Mouse (Mus musculus): ENCODE measurements at regions not wholly inside any gene's neighbourhood (a gene's known extent, or its start where the extent isn't known, plus 50 kb on each side); places are given as distances from the start of the nearest gene placed in this dataset.

DNA sequence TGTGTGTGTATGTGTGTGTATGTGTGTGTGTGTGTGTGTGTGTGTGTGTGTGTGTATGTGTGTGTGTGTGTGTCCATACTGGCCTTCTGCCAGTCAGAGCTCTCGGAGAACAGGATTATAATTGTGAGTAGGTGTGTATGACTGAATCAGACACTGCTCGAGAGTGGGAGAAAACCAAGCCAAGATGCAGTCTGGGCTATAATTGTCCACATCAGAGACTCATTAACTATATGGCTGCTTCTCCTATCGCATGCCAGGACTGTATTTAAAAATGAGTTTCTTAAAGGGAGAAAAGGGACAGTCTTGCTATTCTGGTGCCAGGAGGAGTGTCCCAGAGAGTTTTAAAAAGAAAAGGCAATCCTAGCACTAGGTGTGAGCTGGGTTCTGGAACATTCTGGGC lies 58.7 kb upstream of the Adpgk start:
- 50% methylated on average over 3 of the region's 3 CpGs for WGBS
- H3K4me2 ChIP-seq (replicated peaks; ENCODE audit: low read depth, low read length), result no peak overlapping the region
- no peaks in the 10 kb centered on the region for H3K36me3 ChIP-seq (ENCODE audit: insufficient read depth, low read length)
- no peaks in the 10 kb centered on the region for H3K9me3 ChIP-seq (ENCODE audit: low read length)
- TF ChIP-seq CTCF (IDR thresholded peaks at IDR 0.05) (no peak), EP300 (IDR thresholded peaks at IDR 0.05) (no peak)
- H3K27ac ChIP-seq (ENCODE audit: low read length), result no peak overlapping the region
- no peaks in the 10 kb centered on the region; the same call in 1 of the 2 replicates for H3K4me1 ChIP-seq (ENCODE audit: insufficient read depth, low read depth, low read length)
- no peak overlapping the region for H3K9ac ChIP-seq (replicated peaks; ENCODE audit: low read depth)
- no peak overlapping the region for H3K4me3 ChIP-seq (ENCODE audit: low read depth, low read length)
- peak; percentile 29 for DNase-seq (ENCODE audit: low spot score)
- no peak for ATAC-seq
- no peaks in the 10 kb centered on the region for H3K27me3 ChIP-seq (replicated peaks; ENCODE audit: insufficient read depth, low read length)

DNA sequence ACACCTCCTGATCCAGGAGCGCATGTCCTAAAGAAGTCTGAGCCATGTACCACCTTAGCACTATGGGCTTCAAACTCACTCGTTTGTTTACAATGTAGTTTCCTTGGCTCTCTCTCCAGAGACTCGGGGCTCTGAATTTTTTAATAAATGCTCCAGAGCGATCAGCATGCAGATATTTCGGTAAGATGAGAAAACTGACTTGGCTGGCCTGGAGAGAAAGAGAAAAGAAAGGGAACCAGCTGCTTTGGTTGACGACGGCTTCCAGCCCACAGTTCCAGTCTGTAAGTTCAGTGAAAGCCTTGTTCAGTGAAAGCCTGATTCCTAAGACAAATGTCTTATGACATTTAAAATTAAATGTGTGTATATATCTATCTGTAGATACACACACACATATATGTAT lies 59.4 kb upstream of the Adpgk start:
- no peaks in the 10 kb centered on the region for H3K9me3 ChIP-seq (ENCODE audit: low read length)
- DNase-seq (ENCODE audit: low spot score) (peak; percentile 75), ATAC-seq (no peak)
- TF ChIP-seq EP300 (IDR thresholded peaks at IDR 0.05), result no peak
- TF ChIP-seq CTCF (IDR thresholded peaks at IDR 0.05), result no peak
- 55% methylated on average over 7 of the region's 7 CpGs for WGBS
- H3K27ac ChIP-seq (ENCODE audit: low read length), result peak overlapping the region; percentile 40; the same call in 1 of the 2 replicates
- no peaks in the 10 kb centered on the region for H3K36me3 ChIP-seq (ENCODE audit: insufficient read depth, low read length)
- H3K4me1 ChIP-seq (ENCODE audit: insufficient read depth, low read depth, low read length), result no peaks in the 10 kb centered on the region; the same call in 1 of the 2 replicates
- no peak overlapping the region for H3K9ac ChIP-seq (replicated peaks; ENCODE audit: low read depth)
- H3K4me2 ChIP-seq (replicated peaks; ENCODE audit: low read depth, low read length), result no peak overlapping the region
- H3K4me3 ChIP-seq (ENCODE audit: low read depth, low read length), result no peak overlapping the region
- no peaks in the 10 kb centered on the region for H3K27me3 ChIP-seq (replicated peaks; ENCODE audit: insufficient read depth, low read length)

DNA sequence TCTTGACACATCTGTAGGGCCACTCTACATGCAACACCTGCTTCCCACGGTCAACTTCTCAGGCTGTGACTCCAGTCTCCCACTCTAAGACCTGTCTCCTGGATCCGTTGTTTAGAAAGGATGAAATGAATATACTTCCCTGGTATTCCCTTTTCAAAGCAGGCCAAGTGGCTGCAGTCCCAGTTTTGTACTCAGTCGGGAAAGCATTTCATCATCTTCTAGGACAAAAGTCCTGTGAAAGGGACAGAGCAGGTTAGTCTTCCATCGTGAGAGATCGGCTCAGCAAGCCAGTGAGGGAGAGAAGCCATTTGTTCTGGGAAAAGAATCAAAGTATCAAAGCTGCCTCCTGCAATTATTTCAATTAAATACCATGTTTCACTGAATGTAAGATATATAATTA lies 60.2 kb upstream of the Adpgk start:
- 63% methylated on average over 5 of the region's 5 CpGs for WGBS
- DNase-seq (ENCODE audit: low spot score) (no peak), ATAC-seq (no peak)

DNA sequence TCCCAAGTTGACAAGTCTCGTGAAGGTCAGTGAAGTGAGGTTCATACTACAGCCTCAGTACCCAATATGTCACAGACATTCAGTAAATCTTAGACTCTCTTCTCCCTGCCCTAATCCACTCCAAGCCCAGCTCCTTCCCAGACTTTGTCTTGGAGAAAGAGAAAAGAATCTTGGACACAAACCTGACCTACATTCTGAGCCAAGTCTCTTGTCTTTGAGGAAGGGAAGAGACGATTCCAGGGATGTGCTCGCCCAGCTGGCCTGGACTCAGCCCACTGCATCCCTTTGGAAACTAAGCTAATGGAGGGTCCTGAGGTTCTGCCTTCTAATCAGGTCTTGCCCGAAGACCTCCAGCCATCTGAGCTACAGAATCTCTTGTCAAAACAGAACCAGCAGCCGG lies 61.2 kb upstream of the Adpgk start:
- whole genome bisulfite sequencing, result 82% methylated on average over 5 of the region's 5 CpGs
- Histone ChIP-seq H3K27ac (ENCODE audit: low read length) (no peak overlapping the region), H3K27me3 (replicated peaks; ENCODE audit: insufficient read depth, low read length) (no peaks in the 10 kb centered on the region), H3K4me3 (ENCODE audit: low read depth, low read length) (no peak overlapping the region), H3K36me3 (ENCODE audit: insufficient read depth, low read length) (no peaks in the 10 kb centered on the region), H3K9ac (replicated peaks; ENCODE audit: low read depth) (no peak overlapping the region), H3K9me3 (ENCODE audit: low read length) (no peaks in the 10 kb centered on the region), H3K4me1 (ENCODE audit: insufficient read depth, low read depth, low read length) (no peaks in the 10 kb centered on the region; the same call in 1 of the 2 replicates), H3K4me2 (replicated peaks; ENCODE audit: low read depth, low read length) (no peak overlapping the region)
- ATAC-seq (no peak), DNase-seq (ENCODE audit: low spot score) (no peak)
- no peak for TF ChIP-seq CTCF (IDR thresholded peaks at IDR 0.05)
- no peak for TF ChIP-seq EP300 (IDR thresholded peaks at IDR 0.05)

More for the DNA sequence above, 60.2 kb upstream of the Adpgk start:
- H3K36me3 ChIP-seq (ENCODE audit: insufficient read depth, low read length), result no peaks in the 10 kb centered on the region
- H3K4me1 ChIP-seq (ENCODE audit: insufficient read depth, low read depth, low read length), result no peaks in the 10 kb centered on the region; the same call in 1 of the 2 replicates
- H3K9me3 ChIP-seq (ENCODE audit: low read length), result no peaks in the 10 kb centered on the region
- H3K9ac ChIP-seq (replicated peaks; ENCODE audit: low read depth), result no peak overlapping the region
- peak overlapping the region; percentile 40; the same call in 1 of the 2 replicates for H3K27ac ChIP-seq (ENCODE audit: low read length)
- H3K4me3 ChIP-seq (ENCODE audit: low read depth, low read length), result no peak overlapping the region
- TF ChIP-seq CTCF (IDR thresholded peaks at IDR 0.05) (no peak), EP300 (IDR thresholded peaks at IDR 0.05) (no peak)
- H3K27me3 ChIP-seq (replicated peaks; ENCODE audit: insufficient read depth, low read length), result no peaks in the 10 kb centered on the region
- H3K4me2 ChIP-seq (replicated peaks; ENCODE audit: low read depth, low read length), result no peak overlapping the region

DNA sequence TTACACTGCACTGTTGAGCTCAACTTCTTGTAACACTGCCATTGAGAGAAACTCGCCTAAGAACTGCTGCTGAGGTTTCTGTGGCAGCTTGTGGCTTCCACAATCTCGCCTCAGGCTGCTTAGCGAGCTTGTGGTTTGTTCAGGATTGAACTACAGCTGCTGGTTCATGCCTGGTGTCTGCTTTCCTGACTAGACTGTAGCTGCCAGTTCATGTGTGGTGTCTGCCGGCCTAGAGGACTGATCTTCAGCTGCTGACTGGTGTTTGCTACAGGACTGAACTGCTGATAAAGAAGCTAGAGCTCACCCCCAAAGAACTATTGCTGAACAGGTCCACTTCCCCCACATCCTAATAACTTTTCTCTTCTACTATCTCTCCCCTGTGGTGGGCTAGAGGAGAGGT lies 63.4 kb upstream of the Adpgk start:
- no peak for ATAC-seq

DNA sequence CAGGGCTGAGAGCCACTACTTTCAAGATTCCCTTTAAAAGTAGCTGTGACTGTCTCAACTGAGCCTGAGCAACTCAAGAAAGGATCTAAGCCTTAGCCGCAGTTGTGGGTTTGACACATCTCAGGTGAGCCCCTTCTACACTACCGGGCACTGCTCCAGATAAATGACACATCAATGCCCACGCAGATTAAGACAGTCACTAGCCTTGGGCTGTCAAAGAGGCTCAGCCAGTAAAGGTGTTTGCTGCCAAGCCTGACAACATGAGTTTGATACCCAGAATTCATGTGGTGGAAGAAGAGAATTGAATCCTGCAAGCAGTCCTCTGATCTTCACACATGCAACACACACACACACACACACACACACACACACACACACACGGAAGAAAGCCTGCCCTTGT lies 65.0 kb upstream of the Adpgk start:
- Histone ChIP-seq H3K36me3 (ENCODE audit: insufficient read depth, low read length) (no peaks in the 10 kb centered on the region), H3K4me1 (ENCODE audit: insufficient read depth, low read depth, low read length) (no peaks in the 10 kb centered on the region), H3K27me3 (replicated peaks; ENCODE audit: insufficient read depth, low read length) (no peaks in the 10 kb centered on the region), H3K27ac (ENCODE audit: low read length) (no peak overlapping the region), H3K4me3 (ENCODE audit: low read depth, low read length) (no peak overlapping the region), H3K9me3 (ENCODE audit: low read length) (no peaks in the 10 kb centered on the region), H3K4me2 (replicated peaks; ENCODE audit: low read depth, low read length) (no peak overlapping the region), H3K9ac (replicated peaks; ENCODE audit: low read depth) (no peak overlapping the region)
- WGBS, result 80% methylated on average over 4 of the region's 4 CpGs
- TF ChIP-seq EP300 (IDR thresholded peaks at IDR 0.05), result no peak
- TF ChIP-seq CTCF (IDR thresholded peaks at IDR 0.05), result no peak
- no peak for DNase-seq (ENCODE audit: low spot score)
- ATAC-seq, result no peak

More for the DNA sequence above, 63.4 kb upstream of the Adpgk start:
- Histone ChIP-seq H3K27ac (ENCODE audit: low read length) (no peak overlapping the region), H3K4me1 (ENCODE audit: insufficient read depth, low read depth, low read length) (no peaks in the 10 kb centered on the region), H3K4me3 (ENCODE audit: low read depth, low read length) (no peak overlapping the region), H3K9me3 (ENCODE audit: low read length) (no peaks in the 10 kb centered on the region), H3K27me3 (replicated peaks; ENCODE audit: insufficient read depth, low read length) (no peaks in the 10 kb centered on the region), H3K36me3 (ENCODE audit: insufficient read depth, low read length) (no peaks in the 10 kb centered on the region), H3K4me2 (replicated peaks; ENCODE audit: low read depth, low read length) (no peak overlapping the region), H3K9ac (replicated peaks; ENCODE audit: low read depth) (no peak overlapping the region)
- DNase-seq (ENCODE audit: low spot score), result no peak
- TF ChIP-seq EP300 (IDR thresholded peaks at IDR 0.05), result no peak
- TF ChIP-seq CTCF (IDR thresholded peaks at IDR 0.05), result no peak
- 76% methylated on average over 4 of the region's 4 CpGs for WGBS

DNA sequence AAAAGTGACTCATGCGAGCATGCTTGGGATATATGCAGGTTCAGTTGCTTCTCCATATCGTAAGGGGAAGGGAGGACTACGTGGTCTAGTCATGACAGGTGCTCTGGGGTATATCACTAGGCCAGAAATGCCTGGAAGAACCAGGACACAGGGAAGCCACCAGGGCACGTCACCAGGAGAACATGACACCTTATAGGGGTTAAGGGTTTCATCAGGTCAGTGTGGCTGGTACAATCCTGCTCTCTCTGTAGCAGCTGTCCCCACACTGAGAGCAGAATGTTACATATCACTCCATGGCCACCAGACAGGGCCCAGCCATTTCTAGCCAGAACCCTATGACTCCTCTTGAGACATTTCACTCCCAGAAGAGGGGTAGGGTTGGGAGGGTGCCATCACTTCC lies 72.1 kb upstream of the Adpgk start:
- Histone ChIP-seq H3K9ac (replicated peaks; ENCODE audit: low read depth) (no peak overlapping the region), H3K9me3 (ENCODE audit: low read length) (no peaks in the 10 kb centered on the region), H3K27ac (ENCODE audit: low read length) (no peak overlapping the region), H3K4me1 (ENCODE audit: insufficient read depth, low read depth, low read length) (no peaks in the 10 kb centered on the region), H3K27me3 (replicated peaks; ENCODE audit: insufficient read depth, low read length) (no peaks in the 10 kb centered on the region), H3K36me3 (ENCODE audit: insufficient read depth, low read length) (no peaks in the 10 kb centered on the region), H3K4me2 (replicated peaks; ENCODE audit: low read depth, low read length) (no peak overlapping the region), H3K4me3 (ENCODE audit: low read depth, low read length) (no peak overlapping the region)
- ATAC-seq (no peak), DNase-seq (ENCODE audit: low spot score) (no peak)
- TF ChIP-seq EP300 (IDR thresholded peaks at IDR 0.05) (no peak), CTCF (IDR thresholded peaks at IDR 0.05) (no peak)
- WGBS, result 73% methylated on average over 4 of the region's 4 CpGs
